Mouse (Mus musculus) erythroblast, adult 5-6 weeks (primary cell): ENCODE data around the gene Trpm3. TPM values are rescaled to one million over a fixed set of nuclear protein-coding genes. Genes with fewer than 3 reads are reported as not detected.

Experiments
- ATAC-seq: replicated peaks from 2 replicates; pipeline ENCODE4 v1.8.0; 2016; ENCODE audit warnings: moderate number of reproducible peaks, mild to moderate bottlenecking, moderate TSS enrichment, inconsistent platforms; ENCODE audit not compliant: poor library complexity, low FRiP score, severe bottlenecking
- total RNA-seq, 2 experiments: library from RNA; stranded (forward) in 1 of 2; stranded (reverse) in 1 of 2; fragments of 150-400 nt in 1 of 2; fragments of 200-764, 138-1000 nt in 1 of 2; gene quantifications; 2 replicates each; pipeline versions ENCODE4 v1.2.3 to v1.2.4; 2015 to 2017; ENCODE audit warnings: low replicate concordance in 2 of 2

The Trpm3 gene
- total RNA-seq, 2 experiments from 2014 or later = 0.26 TPM; not detected in 1

- no peak for ATAC-seq
These were observed 476.5 kb downstream of the Trpm3 start for GRCm38 (mm10) chr19:22615367-22615766.

- ATAC-seq = no peak
These were observed 486.1 kb downstream of the Trpm3 start for GRCm38 (mm10) chr19:22624801-22625513.

GRCm38 (mm10) chr19:22628878-22629277, 490.0 kb downstream of the Trpm3 start:
- ATAC-seq = no peak

DNA sequence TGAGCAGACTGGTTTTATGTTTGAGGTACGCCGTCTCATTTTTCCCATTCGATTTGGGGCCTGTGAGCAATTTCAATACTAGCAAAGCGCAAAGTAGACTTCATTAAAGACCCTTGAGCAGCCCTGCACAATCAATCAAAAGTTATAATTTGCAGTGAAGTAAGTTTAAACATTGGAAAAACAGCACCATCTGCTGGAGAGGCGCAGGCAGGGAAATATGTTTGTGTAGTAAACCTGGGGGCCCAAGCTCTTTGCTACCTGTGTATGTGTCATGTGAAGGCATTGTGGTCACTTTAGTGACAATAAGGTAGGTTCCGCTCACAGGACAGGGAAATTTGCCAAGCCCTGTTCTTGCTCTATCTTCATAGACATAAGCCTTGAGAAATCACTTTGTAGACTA, 492.5 kb downstream of the Trpm3 start:
- no peak for ATAC-seq

DNA sequence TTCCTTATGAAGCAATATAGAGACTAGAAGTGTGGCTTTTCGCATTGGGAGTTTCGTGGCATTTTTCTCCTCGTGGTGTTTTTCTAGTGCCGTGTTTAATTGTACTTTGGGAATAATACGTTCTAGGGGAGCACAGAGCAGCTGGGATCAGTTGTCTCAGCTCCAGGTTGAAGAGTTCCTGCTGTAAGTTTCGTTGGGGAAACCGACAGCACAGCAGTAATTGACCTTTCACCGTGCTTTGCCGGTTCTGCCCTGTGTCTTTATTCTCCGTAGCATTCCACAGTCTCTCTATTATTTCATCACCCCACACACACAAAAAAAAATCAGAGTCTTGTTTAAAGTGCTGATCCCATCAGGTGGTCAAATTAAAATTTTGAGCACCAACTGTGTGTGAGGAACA, 496.8 kb downstream of the Trpm3 start:
- ATAC-seq = no peak

GRCm38 (mm10) chr19:22637786-22638185, 498.9 kb downstream of the Trpm3 start:
- no peak for ATAC-seq

DNA sequence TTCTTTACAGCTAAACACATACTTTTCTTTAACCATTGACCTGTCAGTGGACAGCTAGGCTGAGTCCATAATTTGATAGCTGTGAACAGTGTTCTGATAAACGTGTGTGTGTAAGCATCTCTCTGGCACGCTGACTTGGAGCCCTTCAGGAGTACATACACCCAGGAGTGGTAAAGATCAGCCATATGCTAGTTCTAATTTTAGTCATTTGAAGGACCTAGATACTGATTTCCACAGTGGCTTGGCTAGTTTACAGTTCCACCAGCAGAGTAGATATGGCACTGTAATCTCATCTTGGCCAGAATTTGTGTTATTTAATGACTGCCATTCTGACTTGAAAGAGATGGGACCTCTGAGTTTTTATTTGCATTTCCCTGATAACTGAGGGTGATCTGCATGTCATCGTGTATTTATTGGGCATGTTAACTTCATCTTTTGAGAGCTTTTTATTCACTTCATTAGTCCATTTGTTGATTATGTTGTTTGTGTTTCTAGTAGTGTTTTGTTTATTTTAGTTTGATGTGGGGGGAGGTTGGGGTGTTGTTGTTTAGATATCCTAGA, 499.6 kb downstream of the Trpm3 start:
- ATAC-seq = no peak

DNA sequence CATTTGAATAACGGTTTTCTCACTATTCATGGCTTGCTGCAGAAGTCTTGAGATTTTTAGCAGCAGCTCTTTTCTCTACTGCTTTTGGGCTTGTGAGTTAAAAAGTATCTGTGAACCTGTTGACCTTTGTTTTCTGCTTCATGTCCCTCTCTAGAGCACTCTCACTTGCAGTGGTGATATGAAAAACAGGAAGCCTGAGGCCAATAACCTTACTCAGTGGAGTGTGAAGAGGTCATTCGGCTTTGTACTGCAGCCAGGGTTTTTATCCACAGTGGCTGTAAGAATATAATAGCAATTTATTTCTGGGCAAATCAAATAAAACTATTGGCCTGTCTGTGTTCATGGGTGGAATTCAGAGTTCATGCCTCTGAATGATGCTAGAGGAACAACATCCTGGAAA, 503.3 kb downstream of the Trpm3 start:
- no peak for ATAC-seq

DNA sequence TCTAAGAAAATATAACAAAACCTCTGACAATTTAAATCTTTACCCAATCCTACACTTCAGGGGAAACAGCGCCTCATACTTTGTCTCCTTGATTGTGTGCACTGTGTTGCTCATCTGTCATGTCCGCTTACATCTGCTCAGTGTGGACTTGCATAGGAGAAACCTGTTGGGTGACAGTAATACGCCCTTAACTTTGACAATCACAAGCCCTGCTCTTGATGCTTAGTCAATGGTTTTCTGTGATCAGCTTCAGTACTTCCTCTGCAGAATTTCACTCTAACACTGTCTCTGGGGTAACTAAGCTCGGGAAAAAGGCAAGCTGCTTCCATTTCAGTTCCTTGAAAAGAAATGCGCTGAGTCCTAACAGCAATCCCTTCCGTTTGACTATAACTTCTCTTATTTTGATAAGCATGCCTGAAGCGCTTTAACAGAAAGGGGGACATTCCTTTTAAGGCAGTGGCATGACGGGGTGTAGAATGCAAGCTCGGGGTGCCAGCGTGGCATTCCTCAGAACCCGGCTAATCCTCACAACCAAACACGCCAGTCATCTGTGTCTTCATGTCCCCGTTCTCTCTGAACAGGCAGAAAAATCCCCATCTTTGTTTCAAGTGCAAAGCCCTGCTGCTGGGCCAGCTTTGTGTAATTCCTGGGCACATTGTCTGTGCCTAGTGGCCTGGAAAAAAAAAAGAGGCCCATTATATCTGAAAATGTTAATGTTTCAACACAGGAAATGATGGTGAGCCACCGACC, 517.8 kb downstream of the Trpm3 start:
- ATAC-seq = no peak

GRCm38 (mm10) chr19:22657251-22657650, 518.4 kb downstream of the Trpm3 start:
- no peak for ATAC-seq

DNA sequence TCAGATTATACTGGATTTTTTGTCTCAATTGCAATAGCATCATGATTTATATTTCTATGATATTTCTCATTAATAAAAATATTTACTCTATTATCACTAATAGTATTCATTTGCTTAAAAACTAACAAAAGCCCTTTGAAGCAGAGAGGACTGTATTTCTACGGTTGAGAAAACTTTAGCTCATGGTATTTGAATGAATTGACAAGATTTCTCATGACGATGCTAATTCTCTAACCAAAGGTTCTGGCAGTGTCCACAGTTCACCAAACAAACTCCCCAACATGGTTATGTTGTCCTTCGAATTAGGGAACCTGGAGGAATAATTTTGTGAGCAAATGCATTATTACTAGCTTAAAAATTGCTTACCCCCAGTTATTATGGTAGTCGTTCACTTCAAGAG, 526.6 kb downstream of the Trpm3 start:
- ATAC-seq = no peak

DNA sequence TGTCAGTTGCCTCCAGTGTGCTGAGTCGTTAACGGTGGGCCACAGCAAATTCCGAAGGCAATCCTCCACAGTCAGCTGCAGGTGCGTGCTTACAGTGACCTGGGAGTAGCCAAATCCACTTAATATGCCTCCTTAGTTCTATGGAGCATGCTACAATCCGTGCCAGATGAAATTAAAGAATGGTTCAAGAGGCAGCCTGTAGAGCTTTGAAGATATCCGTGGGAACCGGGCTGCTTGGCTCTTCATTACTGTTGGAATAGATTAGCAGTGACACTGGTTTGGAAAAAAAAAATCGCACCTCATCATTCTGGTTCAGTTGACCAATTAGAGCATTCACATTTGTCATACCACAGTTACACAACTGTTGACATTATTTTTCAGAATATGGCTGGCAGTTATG, 531.4 kb downstream of the Trpm3 start:
- ATAC-seq = no peak

DNA sequence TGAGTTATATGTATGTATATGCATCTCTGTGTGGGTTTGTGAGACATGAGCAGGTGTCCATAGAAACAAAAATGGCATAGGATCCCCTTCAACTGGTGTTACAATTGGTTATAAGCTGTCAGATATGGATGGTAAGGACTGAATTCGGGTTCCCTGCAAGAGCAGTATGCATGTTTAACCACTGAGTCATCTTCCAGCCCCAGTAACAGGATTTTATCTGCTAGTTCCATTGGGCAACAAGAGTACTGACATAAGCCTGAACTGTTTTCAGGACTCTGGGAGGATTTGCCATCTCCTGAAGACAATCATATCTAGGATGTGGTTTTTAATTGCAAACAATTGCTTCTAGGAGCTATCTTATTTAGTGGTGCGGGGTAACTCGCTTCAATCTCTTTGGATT, 534.0 kb downstream of the Trpm3 start:
- ATAC-seq = no peak

DNA sequence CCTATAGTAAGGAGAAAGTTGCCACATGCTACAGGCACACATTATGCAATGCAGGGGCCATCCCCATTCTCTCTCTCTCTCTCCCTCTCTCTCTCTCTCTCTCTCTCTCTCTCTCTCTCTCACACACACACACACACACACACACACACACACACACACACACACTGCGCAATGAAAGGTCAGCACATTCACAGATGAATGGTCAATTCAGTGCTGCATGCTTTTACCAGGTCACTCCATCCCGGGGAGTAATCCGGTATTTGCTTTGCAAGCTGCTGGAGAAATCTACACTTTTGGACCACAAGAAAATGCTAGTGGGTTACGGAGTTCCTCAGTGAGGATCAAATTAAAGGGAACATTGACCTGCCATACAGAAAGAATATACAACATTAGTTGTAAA, 537.4 kb downstream of the Trpm3 start:
- no peak for ATAC-seq

DNA sequence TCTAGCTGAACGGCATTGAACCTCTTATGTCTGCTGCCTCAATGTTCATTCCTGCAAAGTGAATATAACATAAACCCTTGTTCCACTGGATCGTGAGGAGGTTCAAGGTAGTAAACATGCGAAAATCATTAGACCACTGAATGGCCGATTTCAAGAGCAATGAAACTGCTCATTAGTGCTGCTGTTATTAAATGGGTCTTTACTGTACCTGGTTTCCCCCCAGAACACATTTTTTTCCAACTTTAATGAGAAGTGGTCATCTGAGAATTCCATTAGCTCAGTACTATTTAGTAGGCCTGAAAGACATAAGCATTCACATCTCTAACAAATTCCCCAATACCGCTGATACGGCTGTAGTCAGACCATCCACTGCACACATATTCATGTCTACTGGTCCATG, 543.4 kb downstream of the Trpm3 start:
- ATAC-seq = no peak

DNA sequence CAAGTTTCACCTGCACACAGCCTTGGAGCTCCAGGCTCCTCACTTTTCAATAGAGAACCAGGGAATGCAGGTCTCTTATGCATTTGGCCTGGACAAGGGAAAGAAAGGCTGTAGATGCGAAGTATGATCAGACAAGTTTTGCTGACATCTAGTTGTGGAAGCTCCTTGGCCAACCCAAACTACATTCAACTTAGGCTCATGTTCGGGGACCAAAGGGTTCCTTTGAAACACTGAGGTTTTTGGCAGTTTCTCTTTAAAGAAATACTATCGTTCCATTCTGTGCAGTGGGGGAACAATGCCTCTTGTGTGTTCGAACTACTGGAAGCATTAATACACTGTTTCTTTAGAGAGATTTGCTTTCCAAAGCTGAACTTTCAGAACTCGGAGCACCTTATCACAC, 553.1 kb downstream of the Trpm3 start:
- no peak for ATAC-seq

- ATAC-seq = no peak
These were observed 553.7 kb downstream of the Trpm3 start for GRCm38 (mm10) chr19:22692553-22692952.

DNA sequence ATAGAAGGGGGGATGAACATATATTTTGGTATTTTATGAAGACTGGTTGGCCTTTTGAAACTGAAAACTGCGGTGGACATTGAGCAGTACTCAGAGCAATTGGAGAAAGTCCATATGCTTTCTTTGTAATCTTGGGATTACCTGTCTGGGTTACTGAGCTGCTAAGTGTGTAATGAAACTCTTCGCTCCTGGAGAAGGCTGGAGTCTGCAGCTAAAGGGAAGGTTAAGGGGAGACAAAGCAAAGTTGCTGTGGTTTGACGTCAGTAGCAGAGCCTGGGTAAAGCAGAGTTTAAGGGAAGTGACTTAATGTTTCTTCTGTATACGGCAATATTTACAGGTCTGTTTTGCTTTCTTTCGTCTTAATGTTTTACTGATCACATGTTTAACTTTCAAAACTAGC, 554.1 kb downstream of the Trpm3 start:
- no peak for ATAC-seq

DNA sequence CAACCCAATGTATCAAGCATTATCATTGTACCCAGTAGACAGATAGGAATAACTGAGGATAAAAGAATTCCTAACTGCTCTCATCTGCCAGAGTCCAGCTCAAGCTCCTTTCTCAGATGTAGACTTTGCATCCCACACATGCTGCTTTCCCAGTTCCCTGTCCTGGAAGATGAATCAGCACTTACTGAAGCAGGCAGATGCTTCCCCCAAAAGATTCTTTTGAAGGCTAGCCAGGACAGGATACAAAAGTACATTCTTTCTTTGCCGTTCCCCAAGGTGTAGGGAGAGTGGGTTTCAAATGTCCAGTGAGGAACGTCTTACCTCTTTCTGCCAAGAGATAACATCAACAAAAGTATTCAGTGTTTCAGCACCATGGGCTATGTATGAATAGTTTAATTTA, 556.6 kb downstream of the Trpm3 start:
- ATAC-seq = no peak

DNA sequence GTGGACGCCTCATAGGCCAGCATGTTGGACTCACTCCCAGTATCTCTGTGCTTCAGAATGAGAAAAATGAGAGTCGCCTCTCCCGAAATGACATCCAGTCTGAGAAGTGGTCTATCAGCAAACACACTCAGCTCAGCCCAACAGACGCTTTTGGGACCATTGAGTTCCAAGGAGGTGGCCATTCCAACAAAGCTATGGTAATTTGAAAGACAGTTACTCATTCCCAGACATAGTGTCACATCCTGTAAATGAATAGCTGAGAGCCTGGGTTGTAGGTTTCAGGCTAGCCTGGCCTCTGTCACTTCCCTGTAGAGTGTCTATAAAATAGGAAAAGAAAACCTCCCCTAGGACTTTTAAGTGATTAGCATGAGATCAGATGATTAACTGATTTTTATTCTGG, 559.9 kb downstream of the Trpm3 start:
- ATAC-seq = no peak
